Mouse (Mus musculus): ENCODE results near the gene Loxl4. TPM values are rescaled to one million over a fixed set of nuclear protein-coding genes. Genes with fewer than 3 reads are reported as not detected.

Loxl4 gene
- polyA plus RNA-seq, 1 experiment from 2014 or later = 0.25 TPM

DNA sequence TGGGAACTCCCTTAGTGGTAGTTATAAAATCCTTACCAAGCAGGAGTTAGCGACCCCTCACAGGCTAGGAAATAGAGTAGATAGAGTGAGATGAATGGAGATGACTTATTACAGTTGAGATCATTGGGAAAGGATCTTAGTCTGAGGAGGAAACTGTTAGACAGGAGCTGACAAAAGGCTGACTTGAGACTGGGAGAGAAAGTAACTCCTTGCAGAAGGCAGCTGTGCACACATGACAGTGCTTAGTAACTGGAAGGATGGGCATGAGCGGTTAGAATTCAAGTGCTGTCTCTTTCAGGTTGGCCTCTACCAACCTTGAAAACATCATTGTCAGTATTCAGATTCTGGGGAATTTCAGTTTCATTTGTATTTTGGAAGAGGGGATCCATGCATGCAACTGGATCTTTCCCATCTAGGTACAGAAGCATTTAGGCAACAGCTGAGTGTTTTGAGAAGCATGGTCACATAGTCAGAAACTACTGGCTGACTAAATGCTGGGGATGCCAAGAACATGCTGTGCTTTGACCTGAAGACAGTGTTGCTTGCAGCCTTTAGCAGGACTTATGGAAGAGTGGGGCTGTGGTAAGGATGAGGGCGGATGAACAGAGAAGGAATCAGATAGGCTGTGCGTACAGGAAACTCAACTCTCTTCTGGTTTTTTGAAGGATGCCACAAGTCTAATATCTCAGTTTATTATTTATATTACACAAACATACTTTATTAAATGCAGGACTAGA lies 46.2 kb downstream of the Loxl4 start:
- DNase-seq (ENCODE audit: low spot score, missing footprints) (no peak), ATAC-seq (ENCODE audit: low FRiP score) (no peak)
- no peaks in the 10 kb centered on the region for H3K9me3 ChIP-seq (ENCODE audit: control insufficient read depth, low read length)
- H3K9ac ChIP-seq (ENCODE audit: low read length) = no peak overlapping the region
- no peak overlapping the region for H3K27ac ChIP-seq (ENCODE audit: low read depth, low read length)
- peaks cover 3% of the 10 kb centered on the region for H3K36me3 ChIP-seq (ENCODE audit: control insufficient read depth, insufficient read depth, low read length)
- no peaks in the 10 kb centered on the region for H3K27me3 ChIP-seq (ENCODE audit: control insufficient read depth, insufficient read depth, low read length)
- WGBS = 94% methylated on average over 4 of the region's 4 CpGs
- no peak overlapping the region for H3K4me2 ChIP-seq
- H3K4me1 ChIP-seq (ENCODE audit: control insufficient read depth, insufficient read depth, low read length) = no peaks in the 10 kb centered on the region; the same call in 1 of the 2 replicates
- H3K4me3 ChIP-seq (ENCODE audit: low read depth, low read length) = no peak overlapping the region

DNA sequence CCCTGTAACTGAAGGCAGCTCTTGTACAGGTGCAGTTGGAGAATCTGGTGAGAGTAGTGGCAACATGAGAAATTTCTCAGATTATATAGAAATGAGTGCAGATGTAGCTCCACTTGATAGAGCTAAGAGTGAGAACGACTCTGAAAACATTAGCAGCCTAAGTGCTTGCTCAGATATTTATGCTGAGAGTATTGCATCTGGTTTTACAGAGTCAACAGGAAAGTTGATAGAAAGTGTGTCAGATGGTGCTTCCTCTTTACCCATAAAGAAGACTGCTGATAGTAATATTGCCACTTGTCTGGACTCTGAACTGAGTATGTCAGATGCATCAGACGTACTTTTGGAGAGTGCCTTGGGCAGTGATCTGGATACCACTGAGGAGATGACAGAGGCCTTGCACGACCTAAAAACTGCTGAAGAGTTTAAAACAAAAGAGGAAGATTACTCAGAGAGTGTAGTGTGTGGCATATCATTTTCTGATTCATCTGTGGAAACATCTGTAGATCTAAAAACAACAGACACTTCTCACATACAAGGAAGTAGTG lies 48.8 kb downstream of the Loxl4 start:
- no peak overlapping the region for H3K27ac ChIP-seq (ENCODE audit: low read depth, low read length)
- H3K9me3 ChIP-seq (ENCODE audit: control insufficient read depth, low read length) = no peaks in the 10 kb centered on the region
- WGBS = 88% methylated on average over 3 of the region's 3 CpGs
- H3K4me3 ChIP-seq (ENCODE audit: low read depth, low read length) = no peak overlapping the region
- no peak overlapping the region for H3K4me2 ChIP-seq
- H3K36me3 ChIP-seq (ENCODE audit: control insufficient read depth, insufficient read depth, low read length) = peaks cover 3% of the 10 kb centered on the region
- no peaks in the 10 kb centered on the region for H3K4me1 ChIP-seq (ENCODE audit: control insufficient read depth, insufficient read depth, low read length)
- peak; percentile 75 for DNase-seq (ENCODE audit: low spot score, missing footprints)
- H3K9ac ChIP-seq (ENCODE audit: low read length) = no peak overlapping the region
- no peaks in the 10 kb centered on the region for H3K27me3 ChIP-seq (ENCODE audit: control insufficient read depth, insufficient read depth, low read length)
- ATAC-seq (ENCODE audit: low FRiP score) = no peak

DNA sequence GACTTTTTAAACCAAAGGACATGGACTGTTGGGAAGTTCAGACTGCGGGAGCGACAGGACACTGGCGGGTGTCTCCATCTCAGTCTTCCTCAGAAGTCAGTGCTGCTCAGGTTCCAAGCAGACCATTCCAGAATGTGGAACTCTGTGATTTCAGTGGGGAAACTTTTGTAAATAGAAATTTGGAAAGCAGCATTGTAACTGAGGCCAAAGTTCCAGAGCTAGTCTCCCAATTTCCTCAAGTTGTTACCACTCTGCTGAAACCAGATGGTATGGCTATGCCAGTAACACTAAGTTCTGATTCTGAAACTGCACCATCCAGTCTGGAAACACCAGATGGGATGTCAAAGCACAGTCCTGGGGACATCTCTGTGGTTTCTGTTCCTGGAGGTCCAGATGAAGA lies 49.6 kb downstream of the Loxl4 start:
- Histone ChIP-seq H3K4me3 (ENCODE audit: low read depth, low read length) (no peak overlapping the region), H3K4me1 (ENCODE audit: control insufficient read depth, insufficient read depth, low read length) (no peaks in the 10 kb centered on the region), H3K9me3 (ENCODE audit: control insufficient read depth, low read length) (no peaks in the 10 kb centered on the region), H3K27ac (ENCODE audit: low read depth, low read length) (no peak overlapping the region), H3K36me3 (ENCODE audit: control insufficient read depth, insufficient read depth, low read length) (peaks cover 3% of the 10 kb centered on the region), H3K9ac (ENCODE audit: low read length) (no peak overlapping the region), H3K4me2 (no peak overlapping the region), H3K27me3 (ENCODE audit: control insufficient read depth, insufficient read depth, low read length) (no peaks in the 10 kb centered on the region)
- ATAC-seq (ENCODE audit: low FRiP score) (no peak), DNase-seq (ENCODE audit: low spot score, missing footprints) (peak; percentile 51)
- WGBS = 98% methylated on average over 3 of the region's 3 CpGs

DNA sequence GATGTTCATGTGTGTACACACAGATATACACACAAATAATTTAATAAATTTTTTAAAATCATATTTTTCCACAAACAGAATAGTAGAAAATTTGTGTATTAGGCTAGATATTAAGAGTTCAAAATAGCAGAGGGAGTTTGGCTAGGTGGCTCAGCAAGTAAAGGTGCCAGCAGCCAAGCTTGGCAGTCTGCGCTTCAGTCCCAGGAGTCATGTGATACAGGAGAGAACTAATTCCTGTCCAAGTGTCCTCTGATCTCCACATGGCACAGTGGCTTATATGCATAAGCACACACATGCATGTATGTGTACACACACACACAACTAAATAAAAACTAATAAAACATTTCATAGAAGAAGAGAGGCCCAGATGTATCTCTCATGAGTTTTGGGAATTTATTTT lies 50.6 kb downstream of the Loxl4 start:
- Histone ChIP-seq H3K27ac (ENCODE audit: low read depth, low read length) (no peak overlapping the region), H3K27me3 (ENCODE audit: control insufficient read depth, insufficient read depth, low read length) (no peaks in the 10 kb centered on the region), H3K4me1 (ENCODE audit: control insufficient read depth, insufficient read depth, low read length) (no peaks in the 10 kb centered on the region), H3K9ac (ENCODE audit: low read length) (no peak overlapping the region), H3K9me3 (ENCODE audit: control insufficient read depth, low read length) (no peaks in the 10 kb centered on the region), H3K4me3 (ENCODE audit: low read depth, low read length) (no peak overlapping the region), H3K4me2 (no peak overlapping the region), H3K36me3 (ENCODE audit: control insufficient read depth, insufficient read depth, low read length) (peaks cover 3% of the 10 kb centered on the region)
- 97% methylated on average over 1 of the region's 1 CpGs for WGBS
- DNase-seq (ENCODE audit: low spot score, missing footprints) = peak; percentile 26
- no peak for ATAC-seq (ENCODE audit: low FRiP score)

DNA sequence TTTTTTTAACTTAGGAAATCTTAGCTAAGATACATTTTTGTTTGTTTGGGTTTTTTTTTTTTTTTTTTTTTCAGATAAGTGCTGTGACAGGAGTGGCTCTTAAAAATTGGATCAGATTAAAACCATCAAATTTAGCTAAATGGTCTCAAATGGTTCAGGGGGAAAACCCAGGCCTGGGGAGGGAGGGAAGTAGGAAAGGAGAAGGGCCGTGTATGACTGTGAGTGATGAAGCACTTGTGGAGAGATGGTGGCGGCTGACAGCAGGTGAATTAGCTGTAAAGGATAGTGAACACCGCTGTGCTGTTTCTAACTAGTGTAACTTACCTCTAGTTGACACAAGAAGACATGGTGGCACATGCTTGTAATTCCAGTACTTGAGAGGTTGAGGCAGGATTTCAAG lies 53.9 kb downstream of the Loxl4 start:
- Histone ChIP-seq H3K36me3 (ENCODE audit: control insufficient read depth, insufficient read depth, low read length) (peaks cover 3% of the 10 kb centered on the region), H3K4me3 (ENCODE audit: low read depth, low read length) (no peak overlapping the region), H3K9me3 (ENCODE audit: control insufficient read depth, low read length) (no peaks in the 10 kb centered on the region), H3K27ac (ENCODE audit: low read depth, low read length) (no peak overlapping the region), H3K4me2 (no peak overlapping the region), H3K27me3 (ENCODE audit: control insufficient read depth, insufficient read depth, low read length) (no peaks in the 10 kb centered on the region), H3K9ac (ENCODE audit: low read length) (no peak overlapping the region), H3K4me1 (ENCODE audit: control insufficient read depth, insufficient read depth, low read length) (no peaks in the 10 kb centered on the region)
- no peak for ATAC-seq (ENCODE audit: low FRiP score)
- 86% methylated on average over 3 of the region's 3 CpGs for WGBS
- DNase-seq (ENCODE audit: low spot score, missing footprints) = no peak

Other genes with a start within 250 kb of the Loxl4 start
- 3.3 and 4.4 TPM in 2 replicates for gene Crtac1, start 181.0 kb downstream of the Loxl4 start, polyA plus RNA-seq (2014; fragmentation: Nextera tagmentation; extraction: Ambion mirVana)
- 26.3 and 28.0 TPM in 2 replicates for gene R3hcc1l, start 94.1 kb downstream of the Loxl4 start, polyA plus RNA-seq (2014; fragmentation: Nextera tagmentation; extraction: Ambion mirVana)
- gene Pyroxd2, start 140.0 kb upstream of the Loxl4 start, polyA plus RNA-seq (2014; fragmentation: Nextera tagmentation; extraction: Ambion mirVana) = 0.71 and 0.73 TPM in 2 replicates
- gene Hps1, start 167.2 kb upstream of the Loxl4 start, polyA plus RNA-seq (2014; fragmentation: Nextera tagmentation; extraction: Ambion mirVana) = 10.1 and 10.3 TPM in 2 replicates

Measured in midbrain, embryonic 11.5 days (tissue).